Mouse (Mus musculus): ENCODE measurements around the gene Slc6a6.

DNA sequence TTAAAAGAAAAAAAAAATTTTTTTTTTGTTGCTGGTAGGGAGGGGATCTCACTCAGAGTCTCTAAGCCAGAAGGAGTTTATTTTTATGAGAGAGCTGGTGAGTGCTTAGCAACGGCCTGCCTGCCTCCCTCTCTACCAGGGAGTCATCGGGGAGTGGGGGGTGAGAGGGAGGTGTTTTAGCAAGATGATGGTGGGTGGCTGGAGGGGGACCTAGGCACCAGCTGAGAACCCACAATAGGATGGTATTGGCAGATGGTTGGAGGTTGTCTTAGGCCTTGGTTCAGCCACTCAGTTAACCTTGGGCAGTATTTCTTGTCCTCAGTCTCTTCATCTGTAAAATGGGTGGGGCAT, 1.7 kb downstream of the Slc6a6 start:
- no peak for TF ChIP-seq CTCF (IDR thresholded peaks at IDR 0.05 in 2 of 3, conservative IDR thresholded peaks at IDR 0.05 in 1 of 3; ENCODE audit: control insufficient read depth in 1 of 3, insufficient read depth in 1 of 3, low read depth in 2 of 3, low read length in 3 of 3, poor library complexity in 1 of 3, severe bottlenecking in 1 of 3)
- TF ChIP-seq POLR2A (IDR thresholded peaks at IDR 0.05; ENCODE audit: control insufficient read depth in 1 of 2, insufficient read depth in 1 of 2, low read depth in 1 of 2, low read length in 2 of 2, poor library complexity in 1 of 2): no peak
- no peak for TF ChIP-seq UBTF (IDR thresholded peaks at IDR 0.05; ENCODE audit: borderline replicate concordance, insufficient read depth, low read depth, low read length)
- no peak for TF ChIP-seq MEF2A (IDR thresholded peaks at IDR 0.05; ENCODE audit: extremely low read depth, insufficient replicate concordance, low read depth, low read length, poor library complexity, severe bottlenecking)
- TF ChIP-seq USF2 (IDR thresholded peaks at IDR 0.05; ENCODE audit: borderline replicate concordance in 1 of 2, insufficient read depth in 1 of 2, low read depth in 1 of 2, low read length in 2 of 2): no peak
- no peak for TF ChIP-seq ZC3H11A (IDR thresholded peaks at IDR 0.05; ENCODE audit: low read depth, low read length)
- no peak for TF ChIP-seq GABPA (IDR thresholded peaks at IDR 0.05; ENCODE audit: low read depth, low read length)
